Mouse (Mus musculus): ENCODE data around the gene Coro2b.
A peak's percentile ranks its signal among the peaks of the same experiment; 100 is the strongest.

Gene Coro2b

GRCm38 (mm10) chr9:62480149-62480548 lies 56.7 kb downstream of the Coro2b start:
- DNase-seq (ENCODE audit: low read depth in 2 of 2, low spot score in 2 of 2): no peak

DNA sequence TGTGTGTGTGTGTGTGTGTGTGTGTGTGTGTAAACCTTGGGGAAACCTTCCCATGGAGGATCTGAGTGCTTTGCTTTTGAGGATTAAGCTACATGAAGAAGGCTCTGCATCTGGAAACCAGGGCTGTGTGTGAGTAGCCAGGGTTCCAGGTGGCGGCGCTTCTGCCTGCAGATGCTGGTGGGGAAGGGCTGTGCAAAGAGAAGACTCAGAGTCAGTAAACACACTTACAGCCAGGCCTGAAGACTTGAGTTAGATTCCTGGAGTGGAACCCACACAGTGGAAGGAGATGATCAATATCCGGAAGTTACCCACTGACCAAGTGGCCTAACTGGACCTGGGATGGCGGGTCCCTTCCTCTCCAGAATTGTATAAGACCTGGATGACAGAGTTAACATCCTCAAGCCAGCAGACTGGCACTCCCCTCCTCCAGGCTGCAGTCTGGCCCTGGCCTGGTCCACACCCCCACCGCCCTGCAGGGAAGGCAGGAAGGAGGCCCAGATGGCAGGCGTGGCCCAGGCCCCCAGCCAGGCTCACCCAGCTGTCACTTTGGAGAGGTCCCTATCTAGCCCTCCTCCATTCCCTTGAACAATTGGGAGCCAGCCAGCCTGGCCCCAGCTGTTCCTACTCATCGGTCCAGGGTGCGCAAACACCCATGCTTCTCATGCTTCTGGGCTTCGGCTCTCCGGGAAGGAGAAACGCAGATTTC lies 59.9 kb downstream of the Coro2b start:
- no peak for DNase-seq (ENCODE audit: low read depth in 2 of 2, low spot score in 2 of 2)

GRCm38 (mm10) chr9:62474206-62474605 lies 62.6 kb downstream of the Coro2b start:
- DNase-seq (ENCODE audit: low read depth in 2 of 2, low spot score in 2 of 2): no peak

DNA sequence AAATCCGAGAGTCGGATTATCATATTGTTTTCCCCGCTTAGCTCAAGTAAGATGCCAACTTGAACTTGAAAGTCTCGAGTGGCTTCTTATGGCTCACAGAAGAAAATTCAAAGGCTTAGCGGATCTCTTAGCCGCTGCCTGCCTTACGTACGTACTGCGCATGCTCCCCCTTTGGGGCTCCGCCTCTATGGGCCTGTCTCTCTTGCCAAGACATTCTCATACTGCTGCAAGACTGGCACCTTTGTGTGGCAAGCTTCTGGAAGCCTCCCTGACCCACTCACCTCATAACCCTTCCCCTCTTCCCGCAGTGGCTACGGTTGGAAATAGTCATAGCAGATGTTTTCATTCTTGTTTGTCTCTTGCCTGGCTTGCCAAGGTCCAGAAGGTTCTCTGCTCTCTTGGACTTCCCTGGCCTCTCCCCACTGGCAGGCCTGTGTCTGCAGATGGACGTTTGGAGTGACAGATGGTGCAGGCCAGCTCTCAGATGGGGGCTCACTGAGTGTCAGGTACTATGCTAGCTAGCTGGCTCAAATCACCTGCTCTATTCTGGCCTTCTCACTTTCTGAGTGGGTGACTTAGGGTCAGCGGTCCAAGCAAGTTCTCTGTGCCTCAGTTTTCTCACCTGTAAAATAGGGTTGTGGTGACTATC lies 65.2 kb downstream of the Coro2b start:
- DNase-seq (ENCODE audit: low read depth in 2 of 2, low spot score in 2 of 2): no peak

DNA sequence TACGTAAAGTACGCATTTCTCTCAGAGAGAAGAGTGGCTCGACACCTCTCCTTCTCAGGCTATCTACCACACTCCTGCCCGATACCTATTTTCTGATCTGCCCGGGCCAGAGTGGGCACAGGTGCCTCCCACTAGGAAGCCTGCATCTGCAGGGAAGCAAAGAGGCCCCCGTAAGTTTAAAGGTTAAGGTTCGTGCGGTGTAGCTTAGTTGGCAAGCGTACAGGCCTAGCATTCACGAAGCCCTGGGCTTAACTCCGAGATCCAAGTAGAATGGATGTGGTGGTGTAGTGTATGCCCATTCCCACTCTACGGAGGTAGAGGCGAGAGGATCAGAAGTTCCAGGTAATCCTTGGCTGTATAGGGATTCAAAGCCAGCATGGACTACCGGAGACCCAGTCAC lies 65.8 kb downstream of the Coro2b start:
- DNase-seq (ENCODE audit: low read depth in 2 of 2, low spot score in 2 of 2): no peak

- DNase-seq (ENCODE audit: low read depth in 2 of 2, low spot score in 2 of 2): peak; percentile 48 to 73
Measured at GRCm38 (mm10) chr9:62470398-62470797, 66.4 kb downstream of the Coro2b start.

- no peak for DNase-seq (ENCODE audit: low read depth in 2 of 2, low spot score in 2 of 2)
Measured at GRCm38 (mm10) chr9:62469696-62470095, 67.1 kb downstream of the Coro2b start.

GRCm38 (mm10) chr9:62469143-62469542 lies 67.7 kb downstream of the Coro2b start:
- DNase-seq (ENCODE audit: low read depth in 2 of 2, low spot score in 2 of 2): no peak

GRCm38 (mm10) chr9:62467413-62467784 lies 69.4 kb downstream of the Coro2b start:
- DNase-seq (ENCODE audit: low read depth in 2 of 2, low spot score in 2 of 2): no peak

DNA sequence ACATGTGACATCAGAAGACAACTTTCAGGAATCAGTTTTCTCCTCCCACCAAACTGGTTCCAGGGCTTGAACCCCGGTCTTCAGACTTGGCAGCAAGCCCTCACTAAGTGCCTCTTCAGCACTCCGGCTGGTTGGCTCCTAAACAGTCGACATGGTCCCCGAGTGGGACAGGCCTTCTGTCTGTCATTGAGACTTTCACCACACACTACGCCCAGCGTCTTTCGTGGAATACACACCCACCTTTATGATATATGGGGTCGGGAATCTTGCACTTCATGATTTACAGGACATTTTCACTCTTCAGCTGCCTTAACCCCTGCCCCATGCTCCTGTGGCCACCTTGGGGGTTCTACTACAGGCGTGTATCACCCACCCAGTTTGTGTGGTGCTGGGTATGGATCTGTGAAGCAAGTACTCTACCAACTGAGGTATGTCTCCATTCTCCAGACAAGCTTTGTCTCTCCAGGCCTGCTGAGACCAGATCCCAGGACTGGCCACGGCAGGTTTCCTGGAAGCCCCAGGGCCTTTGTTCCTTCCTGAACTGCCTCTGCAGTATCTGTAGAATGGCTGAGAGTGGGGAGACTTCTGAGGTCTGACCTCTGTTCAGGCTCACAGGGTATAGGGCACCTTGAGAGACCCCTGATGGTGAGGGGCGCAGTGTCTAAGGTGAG lies 70.0 kb downstream of the Coro2b start:
- no peak for DNase-seq (ENCODE audit: low read depth in 2 of 2, low spot score in 2 of 2)

- DNase-seq (ENCODE audit: low read depth in 2 of 2, low spot score in 2 of 2): no peak
Measured at GRCm38 (mm10) chr9:62466053-62466452, 70.8 kb downstream of the Coro2b start.

DNA sequence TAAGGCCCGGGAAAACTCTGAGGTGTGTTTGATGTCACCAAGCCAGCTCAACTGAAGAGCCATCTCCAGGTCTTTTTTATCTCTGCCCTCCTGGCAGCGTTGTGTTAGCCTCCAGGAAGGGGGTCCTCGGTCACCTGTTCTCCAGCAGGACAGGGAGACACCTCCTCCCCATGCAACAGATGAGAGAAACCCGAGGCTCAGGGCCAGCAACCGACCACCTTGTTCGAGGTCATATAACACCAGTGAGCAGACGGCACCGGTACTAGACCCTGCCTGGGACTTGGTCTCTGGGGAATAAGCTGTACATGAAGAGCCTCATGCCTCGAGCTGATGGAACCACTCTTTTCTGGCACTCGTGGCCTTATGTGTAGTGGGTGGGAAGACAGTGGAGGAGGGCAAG lies 72.1 kb downstream of the Coro2b start:
- DNase-seq (ENCODE audit: low read depth in 2 of 2, low spot score in 2 of 2): no peak

- no peak for DNase-seq (ENCODE audit: low read depth in 2 of 2, low spot score in 2 of 2)
Measured at GRCm38 (mm10) chr9:62461766-62462165, 75.1 kb downstream of the Coro2b start.

- no peak for DNase-seq (ENCODE audit: low read depth in 2 of 2, low spot score in 2 of 2)
Measured at GRCm38 (mm10) chr9:62461095-62461494, 75.7 kb downstream of the Coro2b start.

GRCm38 (mm10) chr9:62460086-62460485 lies 76.8 kb downstream of the Coro2b start:
- DNase-seq (ENCODE audit: low read depth in 2 of 2, low spot score in 2 of 2): no peak

GRCm38 (mm10) chr9:62458457-62458856 lies 78.4 kb downstream of the Coro2b start:
- DNase-seq (ENCODE audit: low read depth in 2 of 2, low spot score in 2 of 2): no peak

- DNase-seq (ENCODE audit: low read depth in 2 of 2, low spot score in 2 of 2): no peak
Measured at GRCm38 (mm10) chr9:62456015-62456414, 80.8 kb downstream of the Coro2b start.

- peak in 1 of 2 experiments; percentile 14 for DNase-seq (ENCODE audit: low read depth in 2 of 2, low spot score in 2 of 2)
Measured at GRCm38 (mm10) chr9:62455210-62455969, 81.5 kb downstream of the Coro2b start.

DNA sequence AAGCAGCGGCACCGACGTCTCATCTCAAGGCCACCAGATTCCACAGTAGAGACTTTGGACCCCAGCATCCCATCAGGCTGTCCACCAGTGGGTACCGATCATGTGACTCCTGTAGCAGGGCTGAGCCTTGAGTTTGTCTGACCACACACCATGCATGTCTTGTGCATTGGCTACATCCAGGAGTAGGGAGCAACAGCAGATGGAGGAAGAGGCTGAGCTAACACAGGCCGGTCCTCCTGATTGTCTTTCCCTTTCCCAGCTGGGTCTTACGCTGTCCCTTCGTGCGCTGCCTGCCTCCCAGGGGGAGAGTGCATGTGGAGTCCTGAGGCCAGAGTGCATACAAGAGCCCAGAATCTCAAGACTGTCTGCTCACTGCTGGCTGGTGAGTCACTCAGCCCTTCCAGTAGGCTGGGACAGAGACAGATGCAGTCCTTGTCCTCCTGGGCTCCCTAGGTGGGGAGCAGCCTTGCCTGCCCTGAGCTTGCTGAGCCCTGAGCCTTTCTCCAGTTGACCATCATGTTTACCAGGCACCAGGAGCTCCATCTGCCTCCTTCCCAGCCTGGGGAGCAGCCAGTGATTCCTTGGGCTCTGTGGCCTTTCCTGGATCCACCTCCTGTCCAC lies 84.4 kb downstream of the Coro2b start:
- no peak for DNase-seq (ENCODE audit: low read depth in 2 of 2, low spot score in 2 of 2)

DNA sequence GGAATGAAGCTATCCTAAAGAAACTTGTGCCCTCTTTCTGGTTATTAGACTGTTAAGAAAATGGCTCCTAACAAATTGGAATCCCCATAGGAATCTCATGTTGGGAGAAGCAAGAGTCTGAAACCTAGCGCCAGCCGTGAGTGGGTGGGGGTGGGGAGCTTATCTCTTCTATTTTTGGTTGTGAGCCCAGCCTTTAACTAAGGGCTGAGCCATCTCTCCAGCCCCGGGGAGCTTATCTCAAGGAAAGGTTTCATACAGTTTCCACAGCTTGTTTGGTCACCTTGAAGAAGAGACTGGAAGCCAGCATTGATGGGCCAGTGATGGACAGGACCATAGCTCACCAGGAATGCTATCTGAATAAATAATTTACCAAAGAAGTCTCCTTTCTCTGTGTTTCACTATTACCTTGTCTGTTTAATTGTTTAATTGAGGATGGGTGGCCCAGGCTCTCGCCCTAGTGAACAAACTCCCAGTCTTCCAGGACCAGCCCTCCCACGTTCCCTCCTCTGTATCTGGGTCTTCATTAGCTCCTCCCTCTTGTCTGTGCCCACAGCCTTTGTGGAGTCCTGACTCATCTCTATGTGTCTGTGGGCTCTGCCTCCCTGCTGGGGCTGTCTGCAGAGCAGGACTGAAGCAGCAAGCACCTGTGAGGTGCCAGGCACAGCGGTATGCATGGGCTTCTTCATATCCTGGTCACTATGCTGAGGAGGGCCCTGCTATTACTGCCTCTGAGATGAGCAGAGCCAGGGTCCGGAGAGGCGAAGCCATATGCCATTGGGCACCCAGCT lies 85.1 kb downstream of the Coro2b start:
- DNase-seq (ENCODE audit: low read depth in 2 of 2, low spot score in 2 of 2): no peak

Data from CD8-positive naive resting alpha-beta T cell, adult 2 months (primary cell).